Mouse (Mus musculus): ENCODE results near the gene Mat2b. TPM values are rescaled to one million over a fixed set of nuclear protein-coding genes. Genes with fewer than 3 reads are reported as not detected.
"Not testable (repeated sequence)": the region's sequence is repeated elsewhere in the genome, so short reads cannot be mapped to it uniquely, and the experiment has no call there.

Mat2b gene
- 96.0 and 107 TPM in 2 replicates for polyA plus RNA-seq (2015; fragmentation: Nextera tagmentation; extraction: Ambion mirVana)

GRCm38 (mm10) chr11:40695103-40695502 is at the start of gene Mat2b:
TSS of gene Mat2b (minus strand) at chr11:40695203.
- H3K4me3 ChIP-seq (replicated peaks) = peak within 1 kb of the TSS; percentile 71
- peak within 1 kb of the TSS; percentile 81 for H3K4me2 ChIP-seq (replicated peaks)
- WGBS = 60% methylated on average over 9 of the region's 9 CpGs
- H3K27me3 ChIP-seq = no peaks in the 10 kb centered on the region
- ATAC-seq (ENCODE audit: insufficient number of reproducible peaks, low FRiP score, low TSS enrichment, low read depth) = no peak
- peak within 1 kb of the TSS; percentile 55 for H3K9ac ChIP-seq
- H3K36me3 ChIP-seq = no peaks in the 10 kb centered on the region
- peak within 1 kb of the TSS; percentile 97 for H3K27ac ChIP-seq (replicated peaks)
- peaks cover 18% of the 10 kb centered on the region for H3K4me1 ChIP-seq
- no peaks in the 10 kb centered on the region for H3K9me3 ChIP-seq (replicated peaks)

GRCm38 (mm10) chr11:40744348-40744747 is 49.3 kb upstream of the Mat2b start:
- WGBS = 83% methylated on average over 3 of the region's 3 CpGs
- H3K27me3 ChIP-seq = no peaks in the 10 kb centered on the region
- H3K4me1 ChIP-seq = no peaks in the 10 kb centered on the region
- no peak overlapping the region for H3K9ac ChIP-seq
- H3K9me3 ChIP-seq (replicated peaks) = no peaks in the 10 kb centered on the region
- H3K27ac ChIP-seq (replicated peaks) = no peak overlapping the region
- no peak overlapping the region for H3K4me2 ChIP-seq (replicated peaks)
- no peak for ATAC-seq (ENCODE audit: insufficient number of reproducible peaks, low FRiP score, low TSS enrichment, low read depth)
- H3K36me3 ChIP-seq = peaks cover 16% of the 10 kb centered on the region
- no peak overlapping the region for H3K4me3 ChIP-seq (replicated peaks)

GRCm38 (mm10) chr11:40741605-40742262 is 46.7 kb upstream of the Mat2b start:
- Histone ChIP-seq H3K9me3 (replicated peaks) (no peaks in the 10 kb centered on the region), H3K4me2 (replicated peaks) (no peak overlapping the region), H3K9ac (no peak overlapping the region), H3K27me3 (no peaks in the 10 kb centered on the region), H3K36me3 (peaks cover 40% of the 10 kb centered on the region), H3K4me1 (no peaks in the 10 kb centered on the region), H3K4me3 (replicated peaks) (no peak overlapping the region), H3K27ac (replicated peaks) (no peak overlapping the region)
- no peak for ATAC-seq (ENCODE audit: insufficient number of reproducible peaks, low FRiP score, low TSS enrichment, low read depth)
- 86% methylated on average over 12 of the region's 12 CpGs for WGBS

- Histone ChIP-seq H3K9me3 (replicated peaks) (no peaks in the 10 kb centered on the region), H3K36me3 (peaks cover 44% of the 10 kb centered on the region), H3K27ac (replicated peaks) (no peak overlapping the region), H3K4me3 (replicated peaks) (no peak overlapping the region), H3K4me1 (peaks cover 16% of the 10 kb centered on the region), H3K27me3 (no peaks in the 10 kb centered on the region), H3K4me2 (replicated peaks) (no peak overlapping the region), H3K9ac (no peak overlapping the region)
- 92% methylated on average over 3 of the region's 3 CpGs for WGBS
- ATAC-seq (ENCODE audit: insufficient number of reproducible peaks, low FRiP score, low TSS enrichment, low read depth) = no peak
Measured at GRCm38 (mm10) chr11:40737369-40737768, 42.4 kb upstream of the Mat2b start.

- H3K36me3 ChIP-seq = peaks cover 28% of the 10 kb centered on the region
- no peaks in the 10 kb centered on the region for H3K27me3 ChIP-seq
- H3K27ac ChIP-seq (replicated peaks) = peak overlapping the region; percentile 87; the same call in 1 of the 2 replicates
- peaks cover 24% of the 10 kb centered on the region for H3K4me1 ChIP-seq
- H3K9me3 ChIP-seq (replicated peaks) = no peaks in the 10 kb centered on the region
- 5% methylated on average over 11 of the region's 11 CpGs for WGBS
- no peak for ATAC-seq (ENCODE audit: insufficient number of reproducible peaks, low FRiP score, low TSS enrichment, low read depth)
- H3K4me2 ChIP-seq (replicated peaks) = peak overlapping the region; percentile 72
- peak overlapping the region; percentile 97 for H3K4me3 ChIP-seq (replicated peaks)
- peak overlapping the region; percentile 87 for H3K9ac ChIP-seq
Measured at GRCm38 (mm10) chr11:40734251-40734752, 39.3 kb upstream of the Mat2b start.

GRCm38 (mm10) chr11:40733339-40734174 is 38.6 kb upstream of the Mat2b start, which contains the start of the genes Hmmr and Nudcd2:
TSS of gene Hmmr (minus strand) at chr11:40733422.
TSS of gene Nudcd2 (plus strand) at chr11:40733667.
- peaks cover 21% of the 10 kb centered on the region for H3K36me3 ChIP-seq
- peak within 1 kb of the TSS; percentile 87 for H3K27ac ChIP-seq (replicated peaks)
- WGBS = under 1% methylated on average over 52 of the region's 52 CpGs
- peak; percentile 99 for ATAC-seq (ENCODE audit: insufficient number of reproducible peaks, low FRiP score, low TSS enrichment, low read depth)
- H3K4me1 ChIP-seq = peaks cover 24% of the 10 kb centered on the region
- H3K4me3 ChIP-seq (replicated peaks) = peak within 1 kb of the TSS; percentile 97
- H3K27me3 ChIP-seq = no peaks in the 10 kb centered on the region
- no peaks in the 10 kb centered on the region for H3K9me3 ChIP-seq (replicated peaks)
- H3K9ac ChIP-seq = peak within 1 kb of the TSS; percentile 87
- peak within 1 kb of the TSS; percentile 94 for H3K4me2 ChIP-seq (replicated peaks)

- no peak overlapping the region for H3K27ac ChIP-seq (replicated peaks)
- ATAC-seq (ENCODE audit: insufficient number of reproducible peaks, low FRiP score, low TSS enrichment, low read depth) = no peak
Measured at GRCm38 (mm10) chr11:40732997-40733338, 38.0 kb upstream of the Mat2b start.

GRCm38 (mm10) chr11:40718324-40718723 is 23.3 kb upstream of the Mat2b start:
- H3K36me3 ChIP-seq = peaks cover 65% of the 10 kb centered on the region
- ATAC-seq (ENCODE audit: insufficient number of reproducible peaks, low FRiP score, low TSS enrichment, low read depth) = no peak
- no peak overlapping the region for H3K9ac ChIP-seq
- H3K4me1 ChIP-seq = no peaks in the 10 kb centered on the region
- no peak overlapping the region for H3K4me2 ChIP-seq (replicated peaks)
- no peak overlapping the region for H3K27ac ChIP-seq (replicated peaks)
- no peak overlapping the region for H3K4me3 ChIP-seq (replicated peaks)
- no peaks in the 10 kb centered on the region for H3K9me3 ChIP-seq (replicated peaks)
- H3K27me3 ChIP-seq = no peaks in the 10 kb centered on the region

More at GRCm38 (mm10) chr11:40732997-40733338, 38.0 kb upstream of the Mat2b start:
- Histone ChIP-seq H3K36me3 (peaks cover 17% of the 10 kb centered on the region), H3K9me3 (replicated peaks) (no peaks in the 10 kb centered on the region), H3K9ac (peak overlapping the region; percentile 51), H3K4me1 (peaks cover 24% of the 10 kb centered on the region), H3K4me3 (replicated peaks) (peak overlapping the region; percentile 97), H3K4me2 (replicated peaks) (peak overlapping the region; percentile 94), H3K27me3 (no peaks in the 10 kb centered on the region)
- under 1% methylated on average over 14 of the region's 14 CpGs for WGBS

GRCm38 (mm10) chr11:40715524-40715923 is 20.5 kb upstream of the Mat2b start:
- Histone ChIP-seq H3K27ac (replicated peaks) (no peak overlapping the region), H3K9ac (no peak overlapping the region), H3K4me2 (replicated peaks) (no peak overlapping the region), H3K4me1 (no peaks in the 10 kb centered on the region), H3K36me3 (peaks cover 51% of the 10 kb centered on the region), H3K4me3 (replicated peaks) (no peak overlapping the region), H3K27me3 (no peaks in the 10 kb centered on the region), H3K9me3 (replicated peaks) (no peaks in the 10 kb centered on the region)
- ATAC-seq (ENCODE audit: insufficient number of reproducible peaks, low FRiP score, low TSS enrichment, low read depth) = no peak
- WGBS = 92% methylated on average over 5 of the region's 5 CpGs

GRCm38 (mm10) chr11:40713858-40714257 is 18.9 kb upstream of the Mat2b start:
- ATAC-seq (ENCODE audit: insufficient number of reproducible peaks, low FRiP score, low TSS enrichment, low read depth) = no peak
- 74% methylated on average over 8 of the region's 8 CpGs for WGBS

GRCm38 (mm10) chr11:40709899-40710298 is 14.9 kb upstream of the Mat2b start:
- 94% methylated on average over 6 of the region's 6 CpGs for WGBS
- not testable (repeated sequence) for H3K4me1 ChIP-seq; H3K9me3 ChIP-seq (replicated peaks); H3K4me3 ChIP-seq (replicated peaks); H3K27ac ChIP-seq (replicated peaks); H3K9ac ChIP-seq; H3K4me2 ChIP-seq (replicated peaks); H3K27me3 ChIP-seq; ATAC-seq (ENCODE audit: insufficient number of reproducible peaks, low FRiP score, low TSS enrichment, low read depth)
- H3K36me3 ChIP-seq = peaks cover 48% of the 10 kb centered on the region

More at GRCm38 (mm10) chr11:40713858-40714257, 18.9 kb upstream of the Mat2b start:
- Histone ChIP-seq H3K4me1 (no peaks in the 10 kb centered on the region), H3K27ac (replicated peaks) (no peak overlapping the region), H3K9me3 (replicated peaks) (no peaks in the 10 kb centered on the region), H3K9ac (no peak overlapping the region), H3K4me2 (replicated peaks) (no peak overlapping the region), H3K36me3 (peaks cover 56% of the 10 kb centered on the region), H3K27me3 (no peaks in the 10 kb centered on the region), H3K4me3 (replicated peaks) (no peak overlapping the region)

Data from embryonic facial prominence, embryonic 15.5 days (tissue).